Mouse (Mus musculus) bone marrow macrophage, adult 2 months (primary cell): Measurements from ENCODE around the gene Crybg2. TPM values are rescaled to one million over a fixed set of nuclear protein-coding genes. Genes with fewer than 3 reads are reported as not detected.

Experiments
- H3K27ac ChIP-seq: 2 replicates; pipeline ENCODE4 v1.5.1; 2012; ENCODE audit warnings: low read depth, low read length; ENCODE audit not compliant: insufficient read depth
- H3K4me1 ChIP-seq: 2 replicates; pipeline ENCODE4 v1.6.1; 2012; ENCODE audit warnings: low read length; ENCODE audit not compliant: control insufficient read depth, insufficient read depth
- H3K4me3 ChIP-seq: 2 replicates; pipeline ENCODE4 v1.5.1; 2012; ENCODE audit warnings: mild to moderate bottlenecking, low read length, moderate library complexity; ENCODE audit not compliant: insufficient read depth
- CTCF ChIP-seq: IDR thresholded peaks from 2 replicates; pipeline ENCODE4 v1.5.1; 2012; ENCODE audit warnings: low read depth, mild to moderate bottlenecking, low read length, moderate library complexity
- POLR2A ChIP-seq: IDR thresholded peaks from 2 replicates; pipeline ENCODE4 v1.6.1; 2012; ENCODE audit warnings: mild to moderate bottlenecking, low read depth, low read length, borderline replicate concordance
- polyA plus RNA-seq: library from polyadenylated mRNA; stranded (reverse); fragments of >200 nt; gene quantifications from 2 replicates; pipeline ENCODE4 v1.2.4, GENCODE M21; 2012; ENCODE audit not compliant: missing spikeins, insufficient read depth, insufficient read length

Gene Crybg2
- polyA plus RNA-seq, 1 experiment = 0.71 TPM

DNA sequence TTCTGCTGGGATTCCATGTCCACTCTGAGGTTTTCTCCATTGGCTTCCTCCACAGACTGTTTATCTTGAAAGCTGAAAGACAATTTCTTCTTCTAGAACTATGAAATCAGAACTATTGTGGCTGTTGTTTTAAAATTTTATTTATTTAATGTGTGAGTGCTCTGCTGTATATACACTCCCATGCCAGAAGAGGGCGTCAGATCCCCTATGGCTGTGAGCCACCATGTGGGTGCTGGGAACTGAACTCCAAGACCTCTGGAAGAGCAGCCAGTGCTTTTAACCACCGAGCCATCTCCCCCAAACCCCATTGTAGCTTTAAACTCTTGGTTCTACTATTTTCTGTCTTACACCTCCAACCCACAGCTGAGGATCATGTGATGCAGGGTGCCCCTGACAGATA lies 78.2 kb downstream of the Crybg2 start:
- Histone ChIP-seq H3K4me3 (no peak overlapping the region), H3K4me1 (no peaks in the 10 kb centered on the region), H3K27ac (no peak overlapping the region)
- TF ChIP-seq CTCF (no peak), POLR2A (no peak)

Other genes starting within 250 kb of the Crybg2 start
- gene Rps6ka1, start 173.0 kb upstream of the Crybg2 start, polyA plus RNA-seq = 100 and 101 TPM in 2 replicates
- gene Hmgn2, start 92.2 kb upstream of the Crybg2 start, polyA plus RNA-seq = 222 and 234 TPM in 2 replicates
- gene Dhdds, start 59.9 kb upstream of the Crybg2 start, polyA plus RNA-seq = 36.6 and 38.7 TPM in 2 replicates
- 0.23 TPM in 1 of 2 replicates, not detected in the other for gene Lin28a, start 42.0 kb upstream of the Crybg2 start, polyA plus RNA-seq
- gene Zfp683, start 7.0 kb upstream of the Crybg2 start, polyA plus RNA-seq = not detected in 2 replicates
- 1,130 and 1,142 TPM in 2 replicates for gene Cd52, start 34.3 kb downstream of the Crybg2 start, polyA plus RNA-seq
- gene Ubxn11, start 41.8 kb downstream of the Crybg2 start, polyA plus RNA-seq = 2.5 and 5.8 TPM in 2 replicates
- 1,334 and 1,359 TPM in 2 replicates for gene Sh3bgrl3, start 68.0 kb downstream of the Crybg2 start, polyA plus RNA-seq
- 12.5 and 13.9 TPM in 2 replicates for gene Cep85, start 126.3 kb downstream of the Crybg2 start, polyA plus RNA-seq
- gene Gm7534, start 142.2 kb downstream of the Crybg2 start, polyA plus RNA-seq = not detected in 2 replicates
- not detected in 2 replicates for gene Catsper4, start 166.6 kb downstream of the Crybg2 start, polyA plus RNA-seq
- gene Cnksr1, start 177.6 kb downstream of the Crybg2 start, polyA plus RNA-seq = not detected in 2 replicates
- gene E130218I03Rik, start 182.8 kb downstream of the Crybg2 start, polyA plus RNA-seq = not detected in 2 replicates
- 3.9 and 5.3 TPM in 2 replicates for gene Zfp593, start 184.8 kb downstream of the Crybg2 start, polyA plus RNA-seq
- not detected in 2 replicates for gene Gm30191, start 186.1 kb downstream of the Crybg2 start, polyA plus RNA-seq
- not detected in 2 replicates for gene Grrp1, start 193.3 kb downstream of the Crybg2 start, polyA plus RNA-seq
- 12.2 and 15.2 TPM in 2 replicates for gene Pdik1l, start 227.1 kb downstream of the Crybg2 start, polyA plus RNA-seq